Mouse (Mus musculus) megakaryocyte-erythroid progenitor cell, adult 5-6 weeks (primary cell): ENCODE data around the gene Mmab. TPM values are rescaled to one million over a fixed set of nuclear protein-coding genes. Genes with fewer than 3 reads are reported as not detected.

ENCODE experiments used
- total RNA-seq, 2 experiments: library from RNA; stranded (forward) in 1 of 2; stranded (reverse) in 1 of 2; fragments of 200-1000, 215-1000 nt in 1 of 2; fragments of >200 nt in 1 of 2; fragmentation: Nextera tagmentation in 1 of 2; gene quantifications; 2 replicates each; pipeline ENCODE4 v1.2.3; 2014 to 2017

The Mmab gene
- total RNA-seq, 2 experiments from 2014 or later: 8.3 to 9.5 TPM

Other genes with a start within 250 kb of the Mmab start
- gene Foxn4, start 170.3 kb downstream of the Mmab start, total RNA-seq (2014; fragmentation: Nextera tagmentation): not detected in 2 replicates
- gene Foxn4, start 170.3 kb downstream of the Mmab start, total RNA-seq (2017): not detected in 2 replicates
- 0.79 and 2.6 TPM in 2 replicates for gene Myo1h, start 154.9 kb downstream of the Mmab start, total RNA-seq (2014; fragmentation: Nextera tagmentation)
- gene Myo1h, start 154.9 kb downstream of the Mmab start, total RNA-seq (2017): 0.33 and 0.34 TPM in 2 replicates
- gene Kctd10, start 63.6 kb downstream of the Mmab start, total RNA-seq (2014; fragmentation: Nextera tagmentation): 33.3 and 36.1 TPM in 2 replicates
- 38.8 and 45.1 TPM in 2 replicates for gene Kctd10, start 63.6 kb downstream of the Mmab start, total RNA-seq (2017)
- 39.5 and 50.3 TPM in 2 replicates for gene Ube3b, start 63.5 kb downstream of the Mmab start, total RNA-seq (2014; fragmentation: Nextera tagmentation)
- 16.6 and 17.3 TPM in 2 replicates for gene Ube3b, start 63.5 kb downstream of the Mmab start, total RNA-seq (2017)
- 9.4 and 10.1 TPM in 2 replicates for gene Mvk, start 209 bp upstream of the Mmab start, total RNA-seq (2014; fragmentation: Nextera tagmentation)
- gene Mvk, start 209 bp upstream of the Mmab start, total RNA-seq (2017): 6.3 and 7.4 TPM in 2 replicates
- 1.2 TPM in 1 of 2 replicates, not detected in the other for gene Fam222a, start 124.0 kb upstream of the Mmab start, total RNA-seq (2014; fragmentation: Nextera tagmentation)
- 0.08 TPM in 1 of 2 replicates, not detected in the other for gene Fam222a, start 124.0 kb upstream of the Mmab start, total RNA-seq (2017)
- 0.15 and 0.20 TPM in 2 replicates for gene Trpv4, start 214.4 kb upstream of the Mmab start, total RNA-seq (2014; fragmentation: Nextera tagmentation)
- 0.52 TPM in 1 of 2 replicates, not detected in the other for gene Trpv4, start 214.4 kb upstream of the Mmab start, total RNA-seq (2017)
- gene Gltp, start 246.9 kb upstream of the Mmab start, total RNA-seq (2014; fragmentation: Nextera tagmentation): 56.0 and 67.5 TPM in 2 replicates
- gene Gltp, start 246.9 kb upstream of the Mmab start, total RNA-seq (2017): 29.3 and 35.2 TPM in 2 replicates